Mouse (Mus musculus) layer of hippocampus, postnatal 25 days (tissue): Measurements from ENCODE around the gene Defb33. TPM values are rescaled to one million over a fixed set of nuclear protein-coding genes. Genes with fewer than 3 reads are reported as not detected.

Source experiments
- DNase-seq, 2 experiments: peaks; one replicate each; pipeline ENCODE4 v3.0.0; 2022; ENCODE audit warnings: mixed read lengths in 2 of 2, low spot score in 1 of 2; ENCODE audit errors: extremely low spot score in 1 of 2
- total RNA-seq, 2 experiments: library from RNA; stranded (reverse); gene quantifications; 2 replicates each; pipeline ENCODE4 v1.2.3; 2021

The Defb33 gene
- total RNA-seq = not detected

DNA sequence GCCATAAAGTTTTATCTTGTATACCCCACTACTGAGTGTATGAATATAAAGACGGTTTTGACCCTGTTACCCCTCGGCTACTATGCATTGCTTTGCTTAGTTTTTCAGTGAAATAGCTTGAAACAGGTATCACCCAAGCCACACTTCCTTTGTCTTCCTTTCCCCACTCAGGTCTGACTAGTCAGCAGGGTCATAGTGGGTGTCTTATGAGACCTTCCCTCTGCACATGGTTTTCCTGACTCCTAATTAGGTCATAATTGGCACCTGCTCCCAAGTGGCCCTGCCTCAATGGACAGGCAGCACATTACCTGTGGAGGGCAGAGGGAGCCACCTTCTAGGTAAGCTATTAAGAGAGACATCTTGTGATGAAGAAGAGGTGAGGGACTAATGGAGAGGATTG is at the start of gene Defb33:
Defb33 (plus strand) TSS at position 301 of the 400 bp plus-strand sequence.
- no peak for DNase-seq

DNA sequence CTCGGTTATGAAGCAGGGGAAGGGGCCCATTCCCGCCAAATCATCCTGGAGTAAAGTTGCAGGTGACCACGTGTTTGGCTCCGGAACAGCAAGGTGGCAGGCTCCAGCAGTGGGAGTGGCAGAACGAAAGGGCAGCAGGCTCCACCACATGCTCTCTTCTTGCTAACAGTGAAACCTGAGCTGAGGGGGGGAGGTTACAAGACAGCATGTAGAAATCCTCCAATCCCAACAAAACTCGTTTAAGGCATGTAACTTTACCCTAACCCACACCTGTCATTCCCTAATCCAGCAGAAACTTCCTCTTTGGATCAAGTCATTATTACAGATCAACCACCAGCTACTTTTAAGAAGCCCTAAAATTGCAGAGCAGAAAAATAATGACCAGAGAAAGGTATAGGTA is 17.9 kb upstream of the Defb33 start:
- DNase-seq = no peak

- DNase-seq = no peak
These were observed 10.1 kb downstream of the Defb33 start, which contains the start of gene Gm15056 for GRCm38 (mm10) chr8:20902527-20902926. Gene Gm15056 (minus strand): TSS chr8:20902627.

DNA sequence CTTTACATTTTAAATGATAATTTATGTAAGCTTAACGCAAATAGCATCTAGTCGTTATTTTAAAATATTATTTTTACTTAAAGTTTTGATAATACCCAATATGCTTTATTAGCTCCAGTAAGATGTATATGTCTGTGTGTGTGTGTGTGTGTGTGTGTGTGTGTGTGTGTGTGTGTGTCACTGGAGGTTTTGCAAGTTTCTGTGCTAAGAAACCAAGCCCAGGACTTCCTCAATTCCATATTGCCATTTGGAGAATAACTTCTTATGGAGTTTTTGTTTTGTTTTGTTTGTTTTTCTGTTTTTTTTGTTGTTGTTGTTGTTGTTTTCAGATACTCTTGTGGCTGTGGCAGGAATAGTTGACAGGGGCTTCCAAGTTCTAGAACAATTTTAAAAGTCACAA is 14.7 kb downstream of the Defb33 start:
- DNase-seq = no peak

DNA sequence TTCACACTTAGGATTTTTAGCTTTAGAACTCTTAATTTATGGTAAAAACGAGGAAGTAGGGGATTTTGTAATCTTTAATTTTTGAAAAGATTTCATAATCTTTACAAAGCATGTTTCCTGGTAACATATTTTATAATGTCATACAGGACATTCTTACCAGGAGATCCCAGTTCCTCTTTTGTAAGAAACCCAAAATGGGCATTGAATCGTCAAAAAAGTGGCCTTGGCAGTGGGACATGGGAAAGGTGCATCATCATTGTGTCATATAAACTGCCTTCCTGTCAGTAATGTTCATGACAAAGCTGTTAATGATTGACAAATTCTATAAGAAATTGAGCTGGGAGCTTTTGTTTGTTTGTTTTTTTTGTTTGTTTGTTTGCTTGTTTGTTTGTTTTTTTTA is 15.8 kb downstream of the Defb33 start:
- no peak for DNase-seq

- no peak for DNase-seq
These were observed 19.8 kb downstream of the Defb33 start for GRCm38 (mm10) chr8:20912288-20912687.

GRCm38 (mm10) chr8:20921971-20922370 is 29.5 kb downstream of the Defb33 start, which contains the start of gene Gm6040:
Gene Gm6040 (minus strand): TSS chr8:20922071.
- DNase-seq = no peak

GRCm38 (mm10) chr8:20944610-20945009 is 52.1 kb downstream of the Defb33 start, which contains the start of gene AY761185:
Gene AY761185 (minus strand): TSS chr8:20944710.
- DNase-seq = no peak

Other genes with a start within 250 kb of the Defb33 start
- gene Gm15056, start 10.0 kb downstream of the Defb33 start, total RNA-seq = not detected
- gene Gm6040, start 29.4 kb downstream of the Defb33 start, total RNA-seq = not detected
- not detected for gene AY761185, start 52.0 kb downstream of the Defb33 start, total RNA-seq
- not detected for gene Defa21, start 132.9 kb downstream of the Defb33 start, total RNA-seq
- gene Defa23, start 162.4 kb downstream of the Defb33 start, total RNA-seq = not detected
- gene Defa35, start 172.4 kb downstream of the Defb33 start, total RNA-seq = not detected
- not detected for gene Defa25, start 191.8 kb downstream of the Defb33 start, total RNA-seq
- gene Gm14851, start 203.4 kb downstream of the Defb33 start, total RNA-seq = not detected
- not detected for gene Defa30, start 242.0 kb downstream of the Defb33 start, total RNA-seq